Mouse (Mus musculus): Measurements from ENCODE around the gene Trim30a. TPM values are rescaled to one million over a fixed set of nuclear protein-coding genes. Genes with fewer than 3 reads are reported as not detected.
A peak's percentile ranks its signal among the peaks of the same experiment; 100 is the strongest.
"Not testable (repeated sequence)": the region's sequence is repeated elsewhere in the genome, so short reads cannot be mapped to it uniquely, and the experiment has no call there.

The Trim30a gene
- polyA plus RNA-seq (2015; fragmentation: Nextera tagmentation; extraction: Ambion mirVana): 1.0 TPM in 2 replicates

- Histone ChIP-seq H3K27ac (replicated peaks) (no peak within 1 kb of the TSS), H3K36me3 (no peaks in the 10 kb centered on the region), H3K9me3 (no peaks in the 10 kb centered on the region), H3K4me3 (no peak within 1 kb of the TSS), H3K27me3 (replicated peaks) (no peaks in the 10 kb centered on the region), H3K4me2 (no peak within 1 kb of the TSS), H3K4me1 (no peaks in the 10 kb centered on the region), H3K9ac (no peak within 1 kb of the TSS)
- no peak for ATAC-seq (ENCODE audit: extremely low read depth, insufficient number of reproducible peaks, low FRiP score, low TSS enrichment)
- WGBS: 59% methylated on average over 3 of the region's 3 CpGs
Observed at GRCm38 (mm10) chr7:104465065-104465744, at the start of gene Trim30a. Gene Trim30a (minus strand): TSS chr7:104465193.

DNA sequence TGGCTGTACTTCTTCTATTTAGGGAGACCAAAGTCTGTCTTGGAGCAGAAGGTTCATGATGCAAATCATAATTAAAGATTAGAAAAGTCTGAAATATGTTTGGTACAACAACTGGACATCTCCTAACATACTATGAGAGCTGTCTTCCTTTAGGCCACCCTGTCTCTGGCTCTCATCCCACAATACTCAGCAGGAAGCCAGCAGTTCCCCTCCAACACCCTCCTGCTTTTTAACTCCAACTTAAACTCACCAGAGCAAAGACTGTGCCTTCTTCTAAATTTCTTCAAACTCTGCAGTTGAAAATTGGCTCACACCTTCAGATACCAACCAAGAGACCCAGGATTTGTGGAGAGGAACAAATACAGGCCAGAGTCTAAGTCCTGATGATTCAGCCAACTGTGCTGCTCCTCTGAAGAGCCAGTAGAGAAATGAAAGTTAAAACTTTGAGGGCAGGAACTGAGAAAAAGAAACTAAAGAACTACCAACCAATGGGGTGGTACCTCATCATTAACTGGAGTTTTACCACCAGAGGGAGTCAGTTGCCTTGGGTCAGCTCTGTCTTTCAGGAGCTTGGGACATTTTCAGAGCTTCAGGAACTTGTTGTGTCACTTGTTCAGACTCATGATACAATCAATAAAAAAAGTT is 42.5 kb upstream of the Trim30a start, which contains the start of gene Trim30d:
Trim30d (minus strand) TSS at position 429 of the 645 bp plus-strand sequence.
- H3K27me3 ChIP-seq (replicated peaks); H3K9me3 ChIP-seq; ATAC-seq (ENCODE audit: extremely low read depth, insufficient number of reproducible peaks, low FRiP score, low TSS enrichment); H3K9ac ChIP-seq; H3K27ac ChIP-seq (replicated peaks); H3K4me2 ChIP-seq; H3K4me3 ChIP-seq; H3K36me3 ChIP-seq; H3K4me1 ChIP-seq: not testable (repeated sequence)

- H3K9me3 ChIP-seq: no peaks in the 10 kb centered on the region
- 2% methylated on average over 58 of the region's 59 CpGs for WGBS
- ATAC-seq (ENCODE audit: extremely low read depth, insufficient number of reproducible peaks, low FRiP score, low TSS enrichment): no peak
- H3K4me2 ChIP-seq: peak overlapping the region; percentile 73
- H3K27me3 ChIP-seq (replicated peaks): no peaks in the 10 kb centered on the region
- H3K4me3 ChIP-seq: peak overlapping the region; percentile 63
- no peaks in the 10 kb centered on the region for H3K4me1 ChIP-seq
- H3K9ac ChIP-seq: peak overlapping the region; percentile 77
- no peaks in the 10 kb centered on the region for H3K36me3 ChIP-seq
- no peak overlapping the region for H3K27ac ChIP-seq (replicated peaks)
Observed at GRCm38 (mm10) chr7:104501589-104502371, 36.8 kb upstream of the Trim30a start.

DNA sequence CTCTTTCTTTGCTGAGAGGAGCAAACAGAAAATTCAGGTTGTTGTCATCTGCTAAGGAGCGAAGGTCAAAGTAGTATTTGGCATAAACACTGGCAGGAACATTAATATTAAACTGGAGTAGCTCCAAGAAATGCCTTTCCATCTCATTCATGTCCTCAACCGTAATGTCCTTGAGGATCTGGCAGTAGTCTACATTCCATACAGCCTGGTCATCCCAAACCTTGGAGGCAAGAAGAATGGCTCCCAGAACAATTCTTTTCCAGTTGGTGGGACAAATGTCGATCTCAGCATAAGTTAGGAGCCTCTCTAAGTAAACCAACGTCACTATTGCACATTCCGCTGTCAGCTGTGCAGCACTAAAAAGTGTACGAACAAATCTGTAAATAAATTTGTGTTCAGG is 36.2 kb upstream of the Trim30a start:
- not testable (repeated sequence) for H3K4me3 ChIP-seq; H3K4me2 ChIP-seq; H3K36me3 ChIP-seq; H3K4me1 ChIP-seq; H3K9me3 ChIP-seq; H3K27me3 ChIP-seq (replicated peaks); ATAC-seq (ENCODE audit: extremely low read depth, insufficient number of reproducible peaks, low FRiP score, low TSS enrichment); H3K9ac ChIP-seq; H3K27ac ChIP-seq (replicated peaks)
- WGBS: 64% methylated on average over 6 of the region's 6 CpGs

DNA sequence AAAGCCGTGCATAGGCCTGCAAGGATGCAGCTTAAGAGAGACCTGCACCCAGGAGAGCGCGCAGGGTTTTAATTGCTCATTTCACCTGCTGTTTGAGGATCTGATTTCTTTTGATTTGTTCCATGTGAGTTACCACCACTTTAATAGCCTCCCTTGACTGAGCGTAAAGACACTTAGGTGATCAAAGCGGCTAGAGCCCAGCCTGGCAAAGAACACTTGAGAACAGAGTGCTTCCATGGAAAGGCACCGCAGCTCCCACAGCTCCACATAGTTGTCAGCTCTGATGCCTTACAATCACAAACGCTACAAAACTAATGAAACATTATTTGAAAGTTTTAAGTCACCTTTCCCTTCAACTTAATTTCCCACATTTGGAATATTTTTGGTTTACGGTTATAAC is 34.5 kb upstream of the Trim30a start:
- not testable (repeated sequence) for ATAC-seq (ENCODE audit: extremely low read depth, insufficient number of reproducible peaks, low FRiP score, low TSS enrichment); H3K4me1 ChIP-seq; H3K4me2 ChIP-seq; H3K9ac ChIP-seq; H3K27ac ChIP-seq (replicated peaks); H3K4me3 ChIP-seq; H3K36me3 ChIP-seq; H3K27me3 ChIP-seq (replicated peaks); H3K9me3 ChIP-seq
- WGBS: 68% methylated on average over 7 of the region's 8 CpGs

DNA sequence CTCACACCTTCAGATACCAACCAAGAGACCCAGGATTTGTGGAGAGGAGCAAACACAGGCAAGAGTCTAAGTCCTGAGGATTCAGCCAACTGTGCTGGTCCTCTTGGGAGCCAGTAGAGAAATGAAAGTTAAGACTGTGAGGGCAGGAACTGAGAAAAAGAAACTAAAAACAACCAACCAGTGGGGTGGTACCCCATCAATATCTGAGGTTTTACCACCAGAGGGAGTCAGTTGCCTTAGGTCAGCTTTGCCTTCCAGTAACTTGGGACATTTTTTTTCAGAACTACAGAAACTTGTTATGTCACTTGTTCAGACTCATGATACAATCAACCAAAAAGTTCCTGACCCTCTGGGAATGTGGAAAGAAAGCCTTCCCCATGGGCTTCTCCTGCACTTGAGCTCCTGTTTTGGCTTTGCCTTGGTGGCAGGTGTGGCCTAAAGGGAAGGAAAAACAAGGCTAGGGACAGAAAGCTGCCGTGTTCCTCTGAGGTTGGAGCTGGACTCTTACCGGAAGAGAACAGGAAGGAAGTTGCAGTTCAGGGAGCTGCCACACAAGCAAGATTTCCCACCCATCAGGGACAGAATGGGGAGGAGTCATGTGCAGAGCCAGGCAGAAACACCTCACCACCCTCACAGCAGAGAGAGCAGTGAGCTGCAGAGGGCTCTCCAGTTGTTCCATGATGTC is 18.9 kb downstream of the Trim30a start:
- no peak overlapping the region for H3K9ac ChIP-seq
- WGBS: 48% methylated on average over 2 of the region's 2 CpGs

DNA sequence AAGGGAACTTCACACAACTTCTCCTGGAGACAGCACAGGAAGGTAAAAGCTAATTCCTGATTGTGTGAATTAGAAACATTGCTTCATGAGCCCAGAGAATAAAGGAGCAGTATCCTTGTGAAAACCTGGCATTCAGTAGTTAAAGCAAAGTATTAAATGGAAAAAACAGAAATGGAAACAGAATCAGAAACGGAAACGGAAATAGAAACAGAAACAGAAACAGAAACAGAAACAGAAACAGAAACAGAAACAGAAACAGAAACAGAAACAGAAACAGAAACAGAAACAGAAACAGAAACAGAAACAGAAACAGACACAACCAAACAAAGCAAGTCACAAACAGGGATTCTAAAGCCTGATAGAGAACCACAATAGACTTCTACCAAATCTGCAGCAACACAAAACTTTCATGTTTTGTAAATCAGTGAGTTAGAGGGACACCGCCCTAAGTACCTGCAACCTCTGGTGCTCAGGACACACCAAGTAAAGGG is 60.5 kb downstream of the Trim30a start:
- 79% methylated on average over 3 of the region's 3 CpGs for whole genome bisulfite sequencing
- Histone ChIP-seq H3K4me3 (no peak overlapping the region), H3K27me3 (replicated peaks) (no peaks in the 10 kb centered on the region), H3K9ac (no peak overlapping the region), H3K36me3 (no peaks in the 10 kb centered on the region), H3K9me3 (no peaks in the 10 kb centered on the region), H3K27ac (replicated peaks) (no peak overlapping the region), H3K4me1 (no peaks in the 10 kb centered on the region), H3K4me2 (no peak overlapping the region)
- no peak for ATAC-seq (ENCODE audit: extremely low read depth, insufficient number of reproducible peaks, low FRiP score, low TSS enrichment)

More for the DNA sequence above, 18.9 kb downstream of the Trim30a start:
- no peaks in the 10 kb centered on the region for H3K4me1 ChIP-seq
- ATAC-seq (ENCODE audit: extremely low read depth, insufficient number of reproducible peaks, low FRiP score, low TSS enrichment): peak; percentile 14; the same call in 1 of the 2 replicates
- H3K36me3 ChIP-seq: no peaks in the 10 kb centered on the region
- no peak overlapping the region for H3K4me3 ChIP-seq
- peak overlapping the region; percentile 5 for H3K4me2 ChIP-seq
- H3K9me3 ChIP-seq: no peaks in the 10 kb centered on the region
- no peaks in the 10 kb centered on the region for H3K27me3 ChIP-seq (replicated peaks)
- H3K27ac ChIP-seq (replicated peaks): peak overlapping the region; percentile 5; the same call in 1 of the 2 replicates

DNA sequence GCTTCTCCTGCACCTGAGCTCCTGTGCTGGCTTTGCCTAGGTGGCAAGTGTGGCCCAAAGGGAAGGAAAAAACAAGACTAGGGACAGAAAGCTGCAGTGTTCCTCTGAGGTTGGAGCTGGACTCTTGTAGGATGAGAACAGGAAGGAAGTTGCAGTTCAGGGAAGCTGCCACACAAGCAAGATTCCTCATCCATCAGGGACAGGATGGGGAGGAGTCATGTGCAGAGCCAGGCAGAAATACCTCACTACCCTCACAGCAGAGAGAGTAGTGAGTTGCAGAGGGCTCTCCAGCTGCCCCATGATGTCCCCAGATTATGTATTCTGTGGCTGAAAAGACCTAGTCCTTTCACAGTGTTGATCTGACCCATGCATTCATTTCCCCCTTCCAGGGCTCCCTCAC is 63.9 kb downstream of the Trim30a start:
- no peak overlapping the region for H3K4me2 ChIP-seq
- no peak overlapping the region for H3K9ac ChIP-seq
- H3K36me3 ChIP-seq: no peaks in the 10 kb centered on the region
- no peak overlapping the region for H3K4me3 ChIP-seq
- no peaks in the 10 kb centered on the region for H3K9me3 ChIP-seq
- ATAC-seq (ENCODE audit: extremely low read depth, insufficient number of reproducible peaks, low FRiP score, low TSS enrichment): no peak
- H3K27me3 ChIP-seq (replicated peaks): no peaks in the 10 kb centered on the region
- no peaks in the 10 kb centered on the region for H3K4me1 ChIP-seq
- no peak overlapping the region for H3K27ac ChIP-seq (replicated peaks)

GRCm38 (mm10) chr7:104400698-104401097 is 64.3 kb downstream of the Trim30a start, which contains the start of gene Trim30c:
Gene Trim30c (minus strand): TSS chr7:104400837.
- no peaks in the 10 kb centered on the region for H3K4me1 ChIP-seq
- H3K36me3 ChIP-seq: no peaks in the 10 kb centered on the region
- 73% methylated on average over 1 of the region's 1 CpGs for WGBS
- no peak within 1 kb of the TSS for H3K4me2 ChIP-seq
- no peaks in the 10 kb centered on the region for H3K9me3 ChIP-seq
- H3K27me3 ChIP-seq (replicated peaks): no peaks in the 10 kb centered on the region
- H3K27ac ChIP-seq (replicated peaks): no peak within 1 kb of the TSS
- H3K4me3 ChIP-seq: no peak within 1 kb of the TSS
- no peak within 1 kb of the TSS for H3K9ac ChIP-seq
- ATAC-seq (ENCODE audit: extremely low read depth, insufficient number of reproducible peaks, low FRiP score, low TSS enrichment): no peak

GRCm38 (mm10) chr7:104398492-104398891 is 66.5 kb downstream of the Trim30a start:
- H3K27ac ChIP-seq (replicated peaks): no peak overlapping the region
- WGBS: 65% methylated on average over 1 of the region's 1 CpGs
- no peaks in the 10 kb centered on the region for H3K27me3 ChIP-seq (replicated peaks)
- no peak overlapping the region for H3K9ac ChIP-seq
- no peak overlapping the region for H3K4me2 ChIP-seq
- H3K4me3 ChIP-seq: no peak overlapping the region
- H3K36me3 ChIP-seq: no peaks in the 10 kb centered on the region
- H3K4me1 ChIP-seq: no peaks in the 10 kb centered on the region
- no peak for ATAC-seq (ENCODE audit: extremely low read depth, insufficient number of reproducible peaks, low FRiP score, low TSS enrichment)
- H3K9me3 ChIP-seq: no peaks in the 10 kb centered on the region
